Mouse (Mus musculus) gastrocnemius, postnatal 4 days (tissue): ENCODE results near the gene Mettl2. TPM values are rescaled to one million over a fixed set of nuclear protein-coding genes. Genes with fewer than 3 reads are reported as not detected.

ENCODE experiments used
- DNase-seq, 2 experiments: peaks; one replicate each; pipeline ENCODE4 v3.0.0; 2021 to 2022; ENCODE audit warnings: low spot score in 2 of 2, mixed read lengths in 2 of 2
- total RNA-seq, 2 experiments: library from RNA; stranded (reverse); gene quantifications; 2 replicates each; pipeline ENCODE4 v1.2.3; 2021

Gene Mettl2
- total RNA-seq, 2 experiments from 2014 or later: 16.3 to 17.2 TPM

DNA sequence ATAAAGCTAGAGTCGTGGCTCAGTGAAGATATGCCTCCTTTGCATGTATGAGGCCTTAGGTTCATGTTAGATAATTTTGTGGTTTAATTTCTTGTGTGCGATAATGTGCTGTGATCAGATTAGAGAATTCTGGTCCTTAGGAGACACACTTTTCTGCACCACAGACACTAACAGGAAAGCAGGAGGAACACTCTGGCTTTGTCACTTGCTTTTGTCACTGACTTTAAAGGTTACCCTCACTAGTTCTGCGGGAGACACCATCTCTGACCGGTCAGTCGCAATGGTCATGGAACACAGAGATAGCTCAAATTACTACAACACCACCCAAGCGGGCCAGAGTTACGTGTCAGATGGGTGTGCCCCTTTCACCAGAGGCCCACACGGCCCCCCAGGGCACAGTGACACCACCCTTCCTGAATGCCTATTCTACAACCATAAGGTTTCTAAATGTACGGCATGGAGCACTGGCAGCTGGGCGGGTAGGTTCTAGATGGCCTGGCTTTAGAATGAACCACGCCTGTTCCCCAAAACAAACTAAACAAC is 26.2 kb downstream of the Mettl2 start:
- no peak for DNase-seq

- peak in 1 of 2 experiments; percentile 30 for DNase-seq
These were observed 27.0 kb downstream of the Mettl2 start for GRCm38 (mm10) chr11:105153068-105153833.

GRCm38 (mm10) chr11:105155915-105156314 is 29.7 kb downstream of the Mettl2 start:
- DNase-seq: no peak

- no peak for DNase-seq
These were observed 30.6 kb downstream of the Mettl2 start for GRCm38 (mm10) chr11:105156748-105157267.

DNA sequence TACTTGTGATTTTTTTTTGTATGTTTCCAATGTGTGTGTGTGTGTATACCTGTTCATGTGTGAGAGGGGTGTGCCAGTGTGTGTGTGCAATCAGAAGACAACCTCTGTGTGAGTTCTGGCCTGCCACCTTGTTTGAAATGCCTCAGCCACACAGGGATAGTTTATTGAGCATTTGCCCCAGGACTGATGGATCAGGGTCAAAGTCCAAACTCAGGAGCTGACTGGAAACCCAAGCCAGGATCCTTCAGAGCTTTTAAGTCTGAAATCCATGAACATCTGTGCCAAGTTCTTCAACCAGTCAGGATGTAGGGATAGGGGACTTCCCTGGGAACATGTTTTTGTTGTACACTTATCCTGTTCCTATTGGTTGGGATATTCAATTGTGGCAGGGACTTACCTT is 31.8 kb downstream of the Mettl2 start:
- DNase-seq: no peak

GRCm38 (mm10) chr11:105159673-105160360 is 33.6 kb downstream of the Mettl2 start:
- DNase-seq: no peak

GRCm38 (mm10) chr11:105161411-105161810 is 35.2 kb downstream of the Mettl2 start:
- no peak for DNase-seq

GRCm38 (mm10) chr11:105164516-105165510 is 38.6 kb downstream of the Mettl2 start:
- DNase-seq: no peak

DNA sequence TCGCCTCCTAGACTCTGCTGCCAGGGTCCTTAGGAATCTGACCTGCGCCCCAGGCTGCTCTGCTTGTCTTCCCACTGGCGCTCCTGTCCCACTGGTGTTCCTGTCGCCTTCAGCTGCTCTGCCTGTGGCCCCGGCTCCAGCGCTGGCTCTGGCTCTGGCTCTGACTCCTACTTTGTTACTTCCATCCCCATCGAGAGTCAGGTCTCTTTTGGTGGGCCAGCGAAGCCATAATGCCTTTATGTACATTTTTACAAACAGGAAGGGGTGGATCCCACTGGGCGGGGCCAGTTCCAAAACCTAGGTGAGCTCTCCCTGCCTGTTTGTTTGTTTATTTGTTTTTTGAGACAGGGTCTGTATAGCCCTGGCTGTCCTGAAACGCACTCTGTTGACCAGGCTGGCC is 40.6 kb downstream of the Mettl2 start:
- no peak for DNase-seq

- DNase-seq: no peak
These were observed 52.3 kb downstream of the Mettl2 start, which contains the start of gene Tlk2 for GRCm38 (mm10) chr11:105178516-105178915. TSS of gene Tlk2 (plus strand) at chr11:105178807.

DNA sequence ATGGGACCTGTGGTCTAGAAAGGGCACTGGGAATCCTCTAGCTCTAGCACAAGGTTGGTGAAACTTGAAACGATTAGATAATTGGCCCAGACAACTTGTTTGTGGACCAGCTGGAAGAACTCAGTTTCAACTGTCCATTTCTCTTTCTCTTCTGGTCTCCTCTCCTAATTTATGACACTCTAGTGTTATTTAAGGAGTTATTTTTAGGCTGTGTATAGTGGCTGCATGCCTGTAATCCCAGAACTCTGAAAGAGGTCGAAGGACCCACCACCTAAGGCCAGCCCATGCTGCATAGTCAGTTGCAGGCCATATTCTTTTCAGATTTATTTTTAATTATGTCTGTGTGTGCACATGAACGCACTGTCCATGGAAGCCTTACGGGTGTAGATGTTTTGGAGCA is 53.3 kb downstream of the Mettl2 start:
- DNase-seq: no peak

- peak; percentile 27 to 47 for DNase-seq
These were observed 54.4 kb downstream of the Mettl2 start for GRCm38 (mm10) chr11:105180471-105181091.

- peak; percentile 92 to 94 for DNase-seq
These were observed 55.0 kb downstream of the Mettl2 start for GRCm38 (mm10) chr11:105181126-105181637.

DNA sequence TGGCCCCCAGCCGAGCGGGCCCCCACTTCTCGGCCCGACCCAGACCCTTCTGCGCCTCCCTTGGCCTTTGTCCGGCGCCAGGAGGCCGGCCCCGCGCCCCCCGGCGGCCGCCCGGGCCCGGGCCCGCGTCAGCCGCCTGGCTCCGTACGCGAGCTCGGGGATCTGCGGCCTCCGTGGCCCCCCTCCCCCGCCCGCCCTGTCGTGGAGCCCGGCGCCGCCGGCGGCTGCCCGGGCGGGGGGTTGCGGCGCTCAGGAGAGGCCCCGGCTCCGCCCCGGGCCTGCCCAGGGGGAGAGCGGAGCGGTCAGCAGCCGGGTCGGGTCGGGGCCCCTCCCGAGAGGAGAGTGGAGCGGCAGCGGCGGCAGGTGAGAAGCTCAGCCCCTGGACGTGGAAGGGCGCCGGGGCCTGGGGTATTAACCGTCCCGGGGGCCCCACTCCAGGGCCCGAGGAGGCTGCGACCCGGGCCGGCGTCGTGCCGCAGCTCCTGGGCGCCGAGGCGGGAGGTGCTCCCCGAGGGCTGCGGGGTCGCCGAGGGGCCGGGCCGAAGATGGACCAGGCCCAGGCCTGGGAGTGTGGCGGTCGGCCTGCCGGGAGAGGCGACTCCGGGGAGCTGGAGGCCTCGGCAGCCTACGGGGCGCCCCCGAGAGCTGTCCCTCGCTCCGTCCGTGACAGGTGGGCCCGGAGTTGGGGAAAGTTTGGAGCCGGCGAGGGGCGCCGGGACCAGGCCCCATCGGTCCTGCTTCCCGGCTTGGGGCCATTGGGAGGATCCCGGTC is 55.6 kb downstream of the Mettl2 start:
- peak; percentile 30 to 61 for DNase-seq

GRCm38 (mm10) chr11:105182461-105182855 is 56.2 kb downstream of the Mettl2 start:
- DNase-seq: no peak

GRCm38 (mm10) chr11:105184678-105185077 is 58.5 kb downstream of the Mettl2 start:
- no peak for DNase-seq
